Mouse (Mus musculus) brown adipose tissue, adult 24 weeks (tissue): ENCODE data around the gene Cldn2. TPM values are rescaled to one million over a fixed set of nuclear protein-coding genes. Genes with fewer than 3 reads are reported as not detected.

ENCODE experiments used
- H3K27ac ChIP-seq: fragments of 200-500 bp; replicated peaks from 2 replicates; pipeline ENCODE4 v1.5.1; 2012; ENCODE audit warnings: low read depth, mild to moderate bottlenecking, low read length
- H3K4me1 ChIP-seq: fragments of 200-500 bp; 2 replicates; pipeline ENCODE4 v1.6.1; 2012; ENCODE audit warnings: low read length, mixed read lengths; ENCODE audit not compliant: control insufficient read depth, insufficient read depth, insufficient read length
- H3K4me3 ChIP-seq: fragments of 200-500 bp; 2 replicates; pipeline ENCODE4 v1.5.1; 2012; ENCODE audit warnings: low read depth, mild to moderate bottlenecking, low read length, moderate library complexity; ENCODE audit not compliant: insufficient read depth
- polyA plus RNA-seq: library from polyadenylated mRNA; stranded (reverse); fragments of >200 nt; gene quantifications from 2 replicates; pipeline ENCODE4 v1.2.4, GENCODE M21; 2012; ENCODE audit not compliant: missing spikeins, insufficient read depth, insufficient read length

Cldn2 gene
- polyA plus RNA-seq, 1 experiment: not detected

DNA sequence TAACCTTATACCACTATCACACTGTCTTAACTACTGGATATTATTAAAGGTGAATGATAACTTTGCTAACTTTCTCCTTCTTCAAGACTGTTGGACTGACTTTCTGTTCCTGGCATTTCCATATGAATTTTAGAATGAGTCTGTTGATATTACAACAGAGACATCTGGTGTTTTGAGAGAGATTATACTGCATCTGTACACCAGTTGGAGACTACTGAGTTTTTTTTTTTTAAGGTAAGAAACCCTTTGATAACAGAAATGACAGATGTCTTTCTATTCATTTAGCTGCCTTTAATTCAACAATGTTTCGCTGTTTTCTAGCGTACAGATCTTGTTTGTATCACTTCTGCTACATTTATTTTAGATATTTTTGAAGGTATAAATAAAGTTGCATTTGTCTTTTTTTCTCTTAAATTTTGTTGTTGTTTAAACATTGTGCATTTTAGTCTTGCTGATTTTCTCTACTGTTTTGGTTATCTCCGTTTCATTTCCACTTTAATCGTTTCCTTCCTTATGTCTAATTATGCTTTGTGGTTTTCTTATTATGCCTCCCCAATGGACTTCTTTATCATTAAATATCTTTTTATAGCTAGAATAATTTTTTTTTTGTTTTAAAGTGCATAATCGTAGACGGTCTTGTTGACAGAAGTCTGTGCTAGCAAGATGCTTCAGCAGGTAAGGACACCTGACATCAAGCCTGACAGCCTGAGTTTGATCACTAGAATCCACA lies 27.9 kb downstream of the Cldn2 start:
- no peaks in the 10 kb centered on the region for H3K4me1 ChIP-seq
- no peak overlapping the region for H3K27ac ChIP-seq

DNA sequence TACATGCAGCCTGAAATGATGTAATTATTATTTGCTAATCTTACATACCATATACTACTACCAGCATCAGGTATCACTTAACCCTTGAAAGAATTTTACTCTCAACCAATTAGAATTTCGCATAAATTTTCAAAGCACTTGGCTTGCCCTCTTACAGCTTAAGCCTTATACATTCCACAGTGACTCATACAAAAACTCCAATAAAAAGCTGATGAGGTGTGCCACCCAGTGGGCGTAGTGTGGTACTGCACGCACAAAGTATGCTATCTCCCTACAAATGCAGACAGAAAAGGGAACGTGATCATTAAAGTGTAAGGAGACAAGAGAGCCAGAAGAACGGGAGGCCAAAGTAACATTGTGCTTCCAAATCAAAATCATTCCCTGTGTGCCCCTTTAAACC lies 31.8 kb downstream of the Cldn2 start:
- no peaks in the 10 kb centered on the region for H3K4me1 ChIP-seq
- no peak overlapping the region for H3K4me3 ChIP-seq
- no peak overlapping the region for H3K27ac ChIP-seq

More for the DNA sequence above, 27.9 kb downstream of the Cldn2 start:
- no peak overlapping the region for H3K4me3 ChIP-seq

DNA sequence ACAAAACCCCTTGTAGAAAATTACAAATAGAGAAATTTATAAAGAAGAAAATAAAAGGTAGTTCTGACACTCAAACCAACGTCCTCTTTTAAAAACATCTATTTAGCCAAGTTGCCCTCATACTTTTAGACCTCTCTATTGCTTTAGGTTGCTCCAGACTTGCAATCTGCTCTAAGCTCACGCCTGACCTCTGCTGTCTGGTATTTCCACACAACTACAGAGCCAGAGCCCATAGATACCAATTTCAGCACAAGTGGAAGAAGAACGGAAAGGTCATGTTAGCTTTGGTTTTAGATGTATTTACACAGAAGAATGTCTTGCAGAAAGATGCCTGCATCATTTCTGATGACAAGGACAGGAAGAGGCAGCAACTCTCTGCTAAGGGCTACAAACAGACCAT lies 38.4 kb downstream of the Cldn2 start:
- H3K27ac ChIP-seq: no peak overlapping the region
- no peak overlapping the region for H3K4me3 ChIP-seq

DNA sequence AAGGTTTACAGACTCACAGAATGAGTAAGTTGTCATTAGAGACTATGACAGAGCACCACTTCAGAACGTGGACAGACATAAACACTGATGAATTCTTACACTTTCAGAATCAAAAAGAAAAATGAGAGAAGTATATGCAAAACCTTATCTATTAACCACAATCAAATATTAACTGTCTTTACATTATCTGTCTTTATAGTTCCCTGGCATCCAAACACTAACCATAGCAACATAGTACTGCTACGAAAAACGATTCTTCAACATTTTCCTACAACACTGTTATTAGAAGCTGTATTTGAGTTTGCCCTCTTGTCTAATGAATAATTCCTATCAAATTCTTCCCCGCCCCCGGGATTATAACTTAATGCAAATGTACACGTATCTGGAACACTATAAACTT lies 40.5 kb downstream of the Cldn2 start:
- Histone ChIP-seq H3K4me3 (no peak overlapping the region), H3K4me1 (no peaks in the 10 kb centered on the region), H3K27ac (no peak overlapping the region)

More for the DNA sequence above, 38.4 kb downstream of the Cldn2 start:
- H3K4me1 ChIP-seq: no peaks in the 10 kb centered on the region

DNA sequence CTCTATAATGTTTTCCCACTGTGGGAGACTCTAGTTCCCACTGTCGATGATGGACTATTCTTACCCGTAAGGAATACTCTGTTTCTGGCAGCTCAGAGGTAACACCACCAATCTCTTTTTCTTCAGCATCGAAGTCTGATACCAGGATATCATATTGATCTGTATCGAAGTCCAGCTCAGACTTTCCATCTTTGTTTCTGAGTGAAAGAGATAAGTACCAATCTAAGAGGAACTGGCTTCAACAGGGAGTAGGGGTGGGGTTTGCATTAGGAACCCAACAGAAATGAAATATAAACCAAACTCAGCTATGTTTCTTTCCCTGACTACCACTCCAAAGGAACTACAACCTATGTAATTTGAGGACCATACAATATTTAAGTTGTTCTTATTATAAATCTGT lies 54.2 kb downstream of the Cldn2 start:
- no peak overlapping the region for H3K4me3 ChIP-seq
- H3K4me1 ChIP-seq: no peaks in the 10 kb centered on the region
- no peak overlapping the region for H3K27ac ChIP-seq

DNA sequence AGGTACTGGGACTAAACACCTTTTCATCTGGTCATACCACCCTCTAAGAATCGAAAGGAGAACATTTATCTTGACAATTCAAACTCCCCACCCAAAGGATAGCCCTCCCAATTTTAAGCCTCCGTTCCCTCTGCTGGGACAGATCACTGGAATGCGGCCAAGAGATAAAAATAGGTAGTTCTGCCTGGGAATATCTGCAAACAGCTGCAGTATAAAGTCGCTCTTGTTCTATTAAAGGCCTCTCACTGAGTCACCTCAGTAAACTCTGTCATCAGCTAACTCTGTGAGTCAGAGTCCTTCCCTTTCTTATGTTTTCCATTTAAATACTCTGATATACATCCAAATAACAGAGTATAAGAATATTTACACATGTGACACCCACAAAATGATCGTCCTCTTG lies 58.8 kb downstream of the Cldn2 start:
- Histone ChIP-seq H3K4me1 (no peaks in the 10 kb centered on the region), H3K27ac (no peak overlapping the region)

More for the DNA sequence above, 58.8 kb downstream of the Cldn2 start:
- no peak overlapping the region for H3K4me3 ChIP-seq

Other genes starting within 250 kb of the Cldn2 start
- gene Rnf128, start 237.5 kb upstream of the Cldn2 start, polyA plus RNA-seq: 1.9 and 2.7 TPM in 2 replicates
- 3.7 and 6.1 TPM in 2 replicates for gene Tbc1d8b, start 115.8 kb upstream of the Cldn2 start, polyA plus RNA-seq
- not detected in 2 replicates for gene Gm15013, start 86.3 kb upstream of the Cldn2 start, polyA plus RNA-seq
- gene Ripply1, start 18.5 kb upstream of the Cldn2 start, polyA plus RNA-seq: not detected in 2 replicates
- gene Morc4, start 70.8 kb downstream of the Cldn2 start, polyA plus RNA-seq: 7.7 and 9.7 TPM in 2 replicates
- gene Rbm41, start 197.8 kb downstream of the Cldn2 start, polyA plus RNA-seq: 2.1 and 2.9 TPM in 2 replicates